25 mouse cellular contexts compared by ENCODE assay signal in genomic region chr4:92486603-92487002, GRCm38 (mm10).
"Had no signal": no experiment of that assay in that cellular context is flagged by ENCODE, and none has a peak within 500 bp of the region (broad histone marks: within the 10 kb centered on the region; RNA-seq: fewer than 3 reads in every experiment).

No protein-coding gene starts in this region.

- H3K27me3 ChIP-seq: embryonic facial prominence, embryonic 12.5 days; embryonic facial prominence, embryonic 13.5 days; embryonic facial prominence, embryonic 15.5 days; forebrain, embryonic 12.5 days; forebrain, embryonic 13.5 days; forebrain, embryonic 15.5 days had no signal

- H3K4me1 ChIP-seq: embryonic facial prominence, embryonic 10.5 days; embryonic facial prominence, embryonic 12.5 days; embryonic facial prominence, embryonic 13.5 days; embryonic facial prominence, embryonic 15.5 days; forebrain, embryonic 10.5 days; forebrain, embryonic 12.5 days; forebrain, embryonic 13.5 days; forebrain, embryonic 15.5 days had no signal

- H3K36me3 ChIP-seq: embryonic facial prominence, embryonic 10.5 days; embryonic facial prominence, embryonic 12.5 days; embryonic facial prominence, embryonic 13.5 days; embryonic facial prominence, embryonic 15.5 days; forebrain, embryonic 10.5 days; forebrain, embryonic 12.5 days; forebrain, embryonic 15.5 days had no signal

- H3K9me3 ChIP-seq: embryonic facial prominence, embryonic 10.5 days; embryonic facial prominence, embryonic 12.5 days; embryonic facial prominence, embryonic 13.5 days; embryonic facial prominence, embryonic 15.5 days; forebrain, embryonic 10.5 days; forebrain, embryonic 12.5 days; forebrain, embryonic 13.5 days; forebrain, embryonic 15.5 days had no signal

- H3K4me3 ChIP-seq: embryonic facial prominence, embryonic 10.5 days; embryonic facial prominence, embryonic 12.5 days; embryonic facial prominence, embryonic 13.5 days; embryonic facial prominence, embryonic 15.5 days; erythroblast, embryonic 14.5 days; forebrain, embryonic 10.5 days; forebrain, embryonic 12.5 days; forebrain, embryonic 13.5 days; forebrain, embryonic 15.5 days; gastrocnemius, adult 2 months; heart, adult 2 months had no signal

- H3K27ac ChIP-seq: embryonic facial prominence, embryonic 10.5 days; embryonic facial prominence, embryonic 12.5 days; embryonic facial prominence, embryonic 13.5 days; embryonic facial prominence, embryonic 15.5 days; forebrain, embryonic 10.5 days; forebrain, embryonic 12.5 days; forebrain, embryonic 13.5 days; forebrain, embryonic 15.5 days; gastrocnemius, adult 2 months; heart, adult 2 months had no signal

- DNase-seq: cerebellum, adult 9-10 months; cerebellum, adult 9-11 months; cerebellum, postnatal 10 days; cerebellum, postnatal 14 days; cerebellum, postnatal 25 days; cerebellum, postnatal 36 days; embryo, embryonic 11 days; forebrain, postnatal 0 days; gastrocnemius, adult 2 months; gastrocnemius, postnatal 10 days; gastrocnemius, postnatal 14 days; gastrocnemius, postnatal 25 days; gastrocnemius, postnatal 36 days; heart, adult 11 months; heart, adult 18-20 months; heart, adult 2 months had no signal

- H3K9ac ChIP-seq: embryonic facial prominence, embryonic 12.5 days; embryonic facial prominence, embryonic 13.5 days; embryonic facial prominence, embryonic 15.5 days; forebrain, embryonic 12.5 days; forebrain, embryonic 13.5 days; forebrain, embryonic 15.5 days; forebrain, postnatal 0 days had no signal
